Mouse (Mus musculus) right cerebral cortex, postnatal 25 days (tissue): Measurements from ENCODE around the gene Myo1h.
A peak's percentile ranks its signal among the peaks of the same experiment; 100 is the strongest.

ENCODE experiments used
- DNase-seq: peaks from one replicate; pipeline ENCODE4 v3.0.0; 2022

The Myo1h gene

DNA sequence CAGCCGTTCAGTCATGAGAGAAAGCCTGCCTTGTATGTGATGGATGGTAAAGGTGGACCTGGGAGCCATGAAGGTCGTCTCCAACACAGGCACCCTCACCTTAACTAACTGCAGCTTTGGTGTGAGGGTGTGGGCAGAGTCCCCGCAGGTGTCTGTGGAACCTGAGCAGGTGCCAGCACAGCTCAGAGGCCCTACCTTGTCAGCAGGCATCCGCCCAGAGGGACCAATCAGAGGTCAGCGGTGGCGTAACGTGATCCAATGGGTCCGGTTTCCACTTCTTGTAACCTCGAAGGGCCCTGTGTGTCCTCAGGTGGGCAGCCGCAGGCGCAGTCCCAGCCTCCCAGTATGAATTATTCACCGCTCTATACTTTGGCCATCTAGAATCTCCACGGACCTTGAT, at the start of gene Myo1h:
Gene Myo1h (plus strand): TSS at position 293 of the 400 bp plus-strand sequence.
- no peak for DNase-seq

DNA sequence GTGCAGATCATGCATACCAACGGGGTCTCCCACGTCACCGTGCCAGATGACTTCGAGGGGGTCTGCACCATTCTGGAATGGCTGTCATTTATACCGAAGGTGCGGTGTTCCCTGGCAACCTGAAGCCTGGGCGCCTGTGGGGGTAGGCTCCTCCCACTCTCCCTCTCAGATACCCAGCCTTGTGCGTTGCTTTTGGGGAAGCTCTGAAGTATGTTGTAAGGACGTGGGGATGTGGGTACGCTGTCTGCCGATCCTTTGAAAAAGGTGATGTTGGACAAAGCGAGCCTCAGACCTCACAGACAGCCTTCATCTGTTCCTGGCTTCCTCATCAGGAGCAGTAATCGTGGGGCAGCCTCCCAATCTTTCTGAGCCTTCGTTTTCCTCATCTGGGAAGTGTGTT, 49.2 kb upstream of the Myo1h start:
- DNase-seq = no peak

DNA sequence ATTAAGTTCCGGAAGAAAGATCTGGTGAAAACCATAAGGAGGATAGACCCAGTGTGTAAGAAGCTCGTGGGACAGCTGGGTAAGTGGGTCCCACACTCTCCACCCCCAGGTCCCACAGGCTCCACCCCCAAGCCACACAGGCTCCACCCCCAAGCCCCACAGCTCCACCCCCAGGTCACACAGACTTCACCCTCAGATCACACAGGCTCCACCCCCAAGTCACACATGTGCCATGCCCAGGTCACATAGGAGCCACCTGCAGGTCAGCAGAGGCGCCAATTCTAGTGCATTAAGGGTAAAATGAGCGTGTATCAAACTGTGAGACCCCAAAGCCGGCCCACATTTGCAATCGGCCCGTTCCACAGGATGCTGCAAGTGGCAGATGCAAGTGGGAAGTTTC, 42.5 kb upstream of the Myo1h start:
- DNase-seq = no peak

DNA sequence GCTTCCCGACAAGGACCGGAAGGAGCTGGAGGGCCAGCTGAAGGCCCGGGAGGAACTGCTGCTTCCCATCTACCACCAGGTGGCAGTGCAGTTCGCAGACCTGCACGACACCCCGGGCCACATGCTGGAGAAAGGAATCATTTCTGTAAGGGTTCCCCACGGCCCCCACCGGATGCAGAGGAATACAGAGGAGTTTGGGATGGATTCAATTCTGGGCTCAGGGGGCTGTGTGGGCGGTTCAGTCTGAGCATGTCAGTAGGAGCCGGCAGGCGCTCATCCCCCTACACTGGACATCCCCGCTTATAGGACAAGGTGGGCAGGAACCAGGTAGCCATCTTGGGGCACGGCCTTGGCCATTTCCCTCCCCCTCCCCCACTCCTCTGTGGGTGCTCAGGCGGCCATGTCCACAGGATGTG, 40.8 kb upstream of the Myo1h start:
- DNase-seq = peak; percentile 66

DNA sequence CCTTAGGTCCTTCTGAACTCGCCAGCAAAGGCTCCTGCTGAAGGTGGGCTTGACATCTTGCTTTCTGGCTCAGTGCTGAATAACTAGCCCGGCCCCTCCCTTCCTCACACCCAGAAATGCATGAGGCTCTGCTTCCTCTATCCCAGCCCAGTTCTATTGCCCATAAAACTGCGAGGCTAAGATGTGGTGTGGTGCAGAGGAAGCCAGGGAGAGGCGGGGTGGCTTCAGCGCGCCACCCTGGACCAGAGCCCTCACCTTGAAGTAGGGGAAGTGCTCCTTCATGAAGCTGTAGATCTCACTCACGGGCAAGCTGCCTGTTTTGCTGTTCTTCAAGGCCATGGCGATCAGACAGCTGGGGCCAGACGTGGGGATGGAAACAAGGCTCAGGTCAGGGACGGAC, 29.5 kb upstream of the Myo1h start:
- DNase-seq = no peak

DNA sequence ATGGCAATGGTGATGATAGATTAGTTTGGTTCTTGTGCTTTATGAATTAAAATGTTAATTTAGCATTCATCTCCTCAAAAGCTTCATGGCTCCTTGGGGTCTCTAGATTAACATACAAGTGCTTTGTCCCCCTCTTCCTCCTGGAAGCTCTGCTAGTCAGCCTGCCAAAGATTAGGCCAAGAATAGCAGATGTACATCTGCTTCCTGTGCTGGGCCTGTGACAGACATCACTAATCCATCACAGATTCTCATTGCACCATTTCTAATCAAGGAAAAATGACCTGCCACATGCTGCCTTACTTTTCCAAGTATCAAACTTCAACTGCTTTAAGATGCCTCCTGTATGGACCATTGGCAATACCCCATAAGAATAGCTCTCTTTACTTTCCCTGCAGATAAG, 27.5 kb upstream of the Myo1h start:
- DNase-seq = no peak

DNA sequence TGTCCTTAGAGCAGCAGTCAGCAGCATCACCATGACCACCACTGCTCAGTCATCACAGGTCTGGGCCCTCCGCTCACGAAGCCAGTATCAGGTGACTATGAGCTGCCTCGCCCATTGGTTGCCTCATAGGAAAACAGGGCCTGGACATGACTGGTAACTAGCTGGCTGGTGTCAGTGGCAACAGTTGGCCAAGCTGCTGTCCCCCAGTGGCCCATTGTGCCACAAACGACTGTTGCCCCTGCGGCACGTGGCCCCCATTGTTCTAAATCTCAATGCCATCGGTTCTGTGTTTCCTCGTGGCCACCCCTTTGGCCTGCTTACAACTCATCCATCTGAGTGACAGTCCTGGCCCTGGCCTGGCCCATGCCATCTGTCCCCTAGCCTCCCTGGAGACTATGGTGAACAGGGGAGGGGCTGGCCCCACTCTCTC, 24.9 kb upstream of the Myo1h start:
- no peak for DNase-seq

DNA sequence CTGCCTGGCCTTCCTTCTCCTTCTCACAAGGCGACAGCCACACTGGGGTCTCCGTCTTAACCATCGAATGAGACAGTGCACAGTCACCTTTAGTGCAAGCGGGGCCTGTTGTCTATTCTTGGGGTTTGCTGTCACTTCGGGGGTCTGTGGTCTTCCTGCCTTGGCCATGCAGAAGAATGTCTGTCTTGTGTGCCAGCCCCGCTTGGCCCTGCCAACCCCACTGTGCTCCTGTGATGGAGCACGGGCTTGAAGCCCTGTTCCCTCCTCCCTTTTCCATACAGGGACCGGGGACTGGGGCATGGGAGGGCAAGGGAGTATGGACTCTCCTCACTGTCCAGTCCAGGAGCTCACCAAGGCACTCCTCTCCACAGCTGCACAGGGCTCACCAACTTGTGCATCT, 24.2 kb upstream of the Myo1h start:
- no peak for DNase-seq

DNA sequence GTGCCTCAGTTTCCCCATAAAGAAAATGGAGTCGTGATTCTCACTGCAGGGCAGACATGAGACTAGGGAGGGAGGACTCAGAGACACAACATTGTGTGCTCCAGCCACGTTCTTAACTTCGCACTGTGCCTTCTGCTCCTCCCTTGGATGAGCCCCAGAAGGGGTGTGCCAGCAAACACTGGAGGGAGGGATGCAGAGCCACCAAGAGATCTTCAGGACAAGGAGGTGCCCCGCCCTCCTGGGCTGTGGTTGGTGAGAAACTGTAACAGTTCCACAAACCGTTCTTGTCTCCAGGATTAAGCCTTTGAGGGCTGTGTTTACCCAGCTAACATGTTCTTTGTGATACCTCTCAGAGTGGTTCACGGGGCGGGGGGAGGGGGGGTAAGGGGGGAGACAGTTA, 20.3 kb upstream of the Myo1h start:
- DNase-seq = no peak

DNA sequence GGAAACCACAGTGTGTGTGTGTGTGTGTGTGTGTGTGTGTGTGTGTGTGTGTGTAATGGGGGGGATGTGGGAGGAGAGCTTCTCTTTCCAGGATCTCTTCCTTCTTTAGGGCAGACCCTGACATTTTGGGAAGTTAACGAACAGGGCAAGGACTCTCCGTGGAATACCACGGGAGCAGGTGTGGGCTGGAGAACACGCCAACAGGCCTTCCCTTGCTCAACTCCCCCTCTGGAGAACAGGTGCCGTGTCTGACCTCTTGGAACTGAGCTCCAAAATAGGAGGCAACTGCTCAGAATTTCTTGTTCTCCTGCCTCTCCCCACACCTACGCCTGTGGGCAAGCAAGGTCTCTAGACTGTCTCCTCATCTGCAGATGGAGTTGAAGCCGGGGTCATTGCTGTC, 19.5 kb upstream of the Myo1h start:
- no peak for DNase-seq

DNA sequence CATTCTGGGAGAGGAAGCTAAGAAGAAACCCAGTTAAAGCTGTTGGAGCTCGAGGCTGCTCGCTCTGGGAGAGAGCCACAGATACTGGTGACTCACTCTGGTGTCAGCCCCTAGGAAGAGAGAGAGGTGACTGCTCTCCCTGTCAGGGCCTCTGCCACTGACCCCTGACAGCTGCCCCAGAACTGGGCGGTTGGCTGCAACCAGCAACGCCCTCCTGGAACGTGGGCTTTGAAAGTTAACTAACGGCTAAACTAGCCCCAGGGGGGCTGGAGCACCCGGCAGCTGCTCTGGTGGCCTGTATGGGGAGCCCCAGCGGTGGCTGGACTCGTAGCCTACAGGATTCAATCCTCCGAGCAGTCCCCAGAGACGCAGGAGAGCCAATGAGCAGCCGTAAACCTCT, 19.0 kb upstream of the Myo1h start:
- DNase-seq = no peak

DNA sequence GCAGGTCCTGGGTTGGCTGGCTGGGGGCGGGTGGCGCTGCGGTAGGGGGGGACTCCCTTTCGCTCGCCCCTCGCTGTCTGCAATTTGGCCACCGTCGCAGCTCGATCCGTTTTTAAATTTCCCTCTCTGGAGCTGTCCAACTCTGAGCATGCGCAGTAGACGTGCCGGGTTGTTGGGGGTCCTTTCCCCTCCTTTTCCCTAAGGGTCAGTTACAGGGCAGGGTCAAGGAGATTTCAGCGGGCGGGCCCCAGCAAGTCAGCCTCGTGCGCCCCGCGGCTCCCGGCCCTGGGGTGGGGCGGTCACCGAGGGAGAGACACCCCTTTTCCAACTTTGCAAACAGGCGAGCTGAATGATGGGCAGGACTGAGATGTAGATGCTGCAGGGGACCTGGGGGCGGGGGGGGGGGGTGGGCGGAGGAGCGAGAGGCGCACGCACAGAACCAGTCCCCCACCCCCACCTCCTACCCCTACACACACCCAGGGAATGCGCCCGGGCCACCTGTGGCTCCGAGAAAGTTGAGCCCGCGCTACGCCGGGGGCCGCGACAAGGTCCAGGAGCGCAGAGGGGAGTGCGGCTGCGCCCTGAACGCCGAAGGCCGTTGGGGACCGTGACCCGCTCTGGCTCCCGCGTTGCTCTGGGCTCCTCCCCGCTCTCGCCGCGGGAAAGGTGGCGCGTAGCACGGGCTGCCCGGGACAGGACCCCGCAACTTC, 15.1 kb upstream of the Myo1h start, which contains the start of gene Foxn4:
Gene Foxn4 (minus strand): TSS at position 115 of the 710 bp plus-strand sequence.
- no peak for DNase-seq

DNA sequence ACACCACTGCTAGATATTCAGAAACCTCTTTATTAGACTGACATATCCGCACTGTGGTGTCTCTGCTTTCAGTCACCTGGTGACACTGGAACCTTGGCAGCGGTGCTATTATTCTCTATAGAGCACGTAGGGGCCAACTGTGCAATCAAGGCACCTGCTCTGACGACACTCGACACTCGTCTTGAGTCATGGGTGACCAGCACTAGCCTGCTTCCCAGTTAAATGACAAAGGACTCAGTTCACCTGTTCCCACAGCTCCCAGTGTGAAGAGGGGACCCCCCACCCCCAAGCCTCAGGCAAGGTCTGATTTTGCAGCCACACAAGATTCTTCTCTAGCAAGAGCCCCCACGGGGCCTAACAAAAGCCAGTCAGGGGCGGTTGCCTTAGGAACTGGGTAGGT, 13.6 kb upstream of the Myo1h start:
- DNase-seq = no peak

DNA sequence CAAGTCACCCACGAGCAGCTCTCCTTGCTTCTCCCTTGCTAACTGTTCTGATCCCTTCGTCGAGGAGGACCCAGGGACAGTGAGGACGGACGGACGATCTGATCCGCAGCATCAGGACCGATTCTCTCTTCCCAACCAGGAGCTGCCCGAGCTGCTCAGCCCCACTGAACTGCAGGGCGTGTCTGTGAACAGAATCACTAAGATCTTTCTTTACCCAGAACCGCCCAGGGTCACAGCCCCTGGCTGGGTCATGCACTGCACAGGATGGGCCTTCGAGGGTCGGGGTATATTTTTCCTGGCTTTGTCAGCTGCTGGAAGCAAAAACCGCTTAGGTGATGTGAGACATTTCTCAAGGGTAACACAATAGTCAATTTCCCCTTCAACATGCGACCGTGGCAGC, 13.0 kb upstream of the Myo1h start:
- no peak for DNase-seq

DNA sequence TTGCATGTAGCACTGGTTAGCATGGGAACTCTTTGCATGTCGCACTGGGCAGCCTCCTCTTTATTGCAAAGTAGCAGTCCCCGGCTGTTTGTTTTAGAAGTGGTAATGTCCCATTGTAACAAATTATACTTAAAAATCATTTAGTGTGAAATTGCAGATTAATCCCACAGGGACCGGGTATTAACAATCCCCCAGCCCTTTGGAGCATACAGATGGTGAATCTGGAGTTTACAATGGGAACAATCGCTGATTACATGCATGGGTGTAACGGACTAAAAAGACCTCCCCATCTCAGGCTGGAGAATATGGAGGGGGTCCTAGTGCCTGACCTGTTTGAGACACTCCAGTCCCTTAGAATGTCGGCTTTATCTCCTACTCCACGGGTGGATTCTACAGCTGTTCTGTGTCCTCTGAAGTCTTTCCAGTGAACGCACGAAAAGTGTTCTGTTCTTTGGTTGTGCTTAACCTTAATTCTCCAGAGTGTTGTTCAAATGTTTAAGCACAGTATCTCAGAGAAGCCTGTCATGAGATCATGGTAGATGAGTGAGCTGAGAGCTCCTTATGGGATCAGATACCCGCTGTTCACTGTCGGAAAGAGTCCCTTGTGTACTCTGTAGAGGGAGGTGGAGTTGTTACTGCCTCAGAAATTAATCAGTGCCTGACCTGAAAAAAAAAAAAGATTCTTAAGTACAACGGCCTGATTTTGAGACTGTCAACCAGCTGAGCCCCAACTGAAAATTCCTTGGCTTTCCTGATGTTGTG, 9.4 kb upstream of the Myo1h start:
- DNase-seq = no peak

DNA sequence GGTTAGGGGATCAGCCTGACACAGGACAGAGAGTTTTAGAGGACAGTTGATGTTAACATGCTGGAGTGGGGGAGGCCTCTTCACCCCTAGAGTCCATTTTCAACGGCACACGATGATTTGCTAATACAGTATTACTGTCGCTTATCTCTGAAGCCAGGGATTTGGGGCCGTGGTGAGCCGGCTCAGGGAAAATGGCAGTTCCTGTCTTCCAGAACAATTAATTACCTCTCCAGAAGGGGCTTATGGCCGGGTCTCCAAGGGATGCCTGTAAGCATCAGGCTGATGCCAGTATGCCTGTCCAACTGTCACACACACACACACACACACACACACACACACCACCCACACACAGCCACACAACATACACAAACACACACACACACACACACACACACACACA, 6.6 kb upstream of the Myo1h start:
- no peak for DNase-seq

DNA sequence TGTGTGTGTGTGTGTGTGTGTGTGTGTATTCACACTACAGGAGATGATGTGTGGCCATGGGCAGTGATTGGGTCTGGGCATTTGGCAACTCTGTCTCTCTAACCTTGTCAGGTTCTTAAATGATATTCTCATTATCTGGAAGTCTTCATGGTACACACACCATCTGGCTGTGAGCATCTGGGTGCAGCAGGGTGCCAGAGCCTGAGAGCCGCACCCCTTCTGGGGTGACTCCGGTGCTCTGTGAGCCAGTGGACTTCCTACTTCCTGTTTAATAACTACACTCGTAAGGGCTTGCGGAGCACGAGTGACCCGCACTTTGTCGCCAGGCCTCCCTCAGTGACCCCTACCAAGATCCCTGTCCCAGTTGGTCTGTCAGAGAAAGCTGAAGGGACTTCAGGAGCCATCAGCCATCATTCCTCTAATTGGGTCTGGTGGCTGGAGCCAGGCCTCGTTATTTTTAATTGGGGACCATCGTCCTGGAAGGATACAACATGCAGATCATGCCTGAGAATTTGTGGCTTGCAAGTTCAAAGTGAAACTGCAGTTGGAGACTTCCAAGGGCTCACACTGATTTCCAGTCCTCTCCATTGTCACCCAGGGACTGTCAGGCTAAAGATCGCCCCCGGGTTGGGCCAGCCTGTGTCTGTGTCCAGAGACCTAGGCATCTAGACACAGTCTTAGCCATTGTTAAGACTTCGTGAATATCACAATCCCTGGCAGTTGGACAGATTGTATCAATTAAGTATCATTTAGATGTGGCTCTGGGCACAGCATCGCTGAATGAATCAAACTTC, 4.2 kb upstream of the Myo1h start:
- peak; percentile 6 for DNase-seq

DNA sequence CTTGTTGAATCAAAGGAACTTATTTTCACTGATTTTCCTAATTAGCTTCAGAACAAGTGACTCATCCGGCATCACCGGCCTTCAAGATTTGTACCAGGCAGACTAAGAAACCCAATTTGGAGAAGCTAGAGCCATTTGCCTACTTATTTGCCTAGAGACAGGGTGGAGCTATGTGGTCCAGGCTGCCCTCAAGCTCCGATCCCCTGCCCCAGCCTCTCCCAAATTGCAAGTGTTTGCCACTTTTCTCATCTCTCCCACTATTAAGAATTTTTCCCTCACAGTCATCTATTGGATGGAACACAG, 3.6 kb upstream of the Myo1h start:
- DNase-seq = no peak

DNA sequence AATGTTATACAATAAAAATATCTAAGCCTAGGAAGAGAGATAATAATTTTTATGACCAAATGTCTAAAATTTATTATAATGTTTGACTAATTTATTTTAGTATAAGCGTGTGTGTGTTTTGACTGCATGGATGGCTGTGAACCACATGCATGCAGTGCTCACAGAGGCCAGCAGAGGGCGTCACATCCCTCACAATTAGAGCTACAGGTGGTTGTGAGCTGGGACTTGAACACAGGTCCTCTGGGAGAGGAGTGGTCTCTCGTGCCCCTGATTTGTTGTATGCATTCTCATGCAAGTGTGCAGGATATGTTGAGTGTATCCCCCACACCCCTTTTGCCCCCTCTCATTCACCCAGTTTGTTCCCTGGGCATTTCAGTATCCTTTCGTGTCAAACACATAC, 2.9 kb upstream of the Myo1h start:
- no peak for DNase-seq

DNA sequence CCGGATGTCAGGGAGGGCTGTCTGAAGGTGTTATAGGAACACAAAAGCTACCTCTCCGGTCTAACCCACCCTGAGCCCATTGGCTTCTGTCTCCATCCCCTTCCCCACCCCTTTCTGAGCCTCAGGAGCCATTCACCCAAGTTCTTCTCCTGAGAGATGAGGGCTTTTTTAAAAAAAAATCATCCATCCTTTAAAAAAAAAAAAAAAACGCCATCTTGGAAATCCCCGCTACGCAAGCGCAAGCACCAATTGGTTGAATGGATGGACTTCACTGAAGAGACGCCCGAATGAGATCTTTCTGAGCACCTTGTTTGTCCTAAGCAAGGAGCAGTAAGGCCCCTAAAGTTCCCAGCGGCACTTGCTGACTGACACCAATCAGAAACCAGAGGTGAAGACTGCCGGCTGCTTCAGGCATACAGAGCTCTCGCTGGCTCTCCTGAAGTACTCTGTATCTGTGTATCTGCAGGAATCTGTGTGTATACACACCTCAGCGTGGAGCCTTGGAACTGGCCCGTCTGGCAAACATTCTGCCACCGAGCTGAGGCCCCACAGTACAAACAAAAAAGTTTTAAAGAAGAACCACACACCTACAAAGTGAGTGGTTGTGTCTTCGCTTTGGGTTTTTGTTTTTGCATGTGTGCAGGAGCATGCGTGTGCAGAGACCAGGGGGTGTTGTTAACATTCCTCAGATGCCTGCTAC, 1.9 kb upstream of the Myo1h start:
- no peak for DNase-seq

DNA sequence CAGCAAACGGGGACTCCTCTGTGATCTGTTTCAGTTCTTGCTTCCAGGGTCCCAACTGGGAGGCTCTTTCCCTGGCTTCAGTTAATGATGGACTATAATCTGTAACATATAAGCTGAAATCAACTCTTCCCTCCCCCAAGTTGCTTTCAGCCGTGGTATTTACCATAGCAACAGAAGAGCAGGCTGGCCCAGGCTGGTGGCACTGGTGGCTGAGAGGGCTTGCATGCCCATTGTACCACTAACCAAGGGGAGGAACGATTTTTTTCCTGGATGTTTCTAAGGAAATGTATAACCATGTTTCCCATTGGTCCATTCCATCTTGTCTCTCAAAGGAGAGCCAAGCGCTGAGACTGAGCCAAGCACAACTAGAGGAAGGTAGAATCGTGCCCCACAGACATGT, 570 bp upstream of the Myo1h start:
- DNase-seq = no peak

DNA sequence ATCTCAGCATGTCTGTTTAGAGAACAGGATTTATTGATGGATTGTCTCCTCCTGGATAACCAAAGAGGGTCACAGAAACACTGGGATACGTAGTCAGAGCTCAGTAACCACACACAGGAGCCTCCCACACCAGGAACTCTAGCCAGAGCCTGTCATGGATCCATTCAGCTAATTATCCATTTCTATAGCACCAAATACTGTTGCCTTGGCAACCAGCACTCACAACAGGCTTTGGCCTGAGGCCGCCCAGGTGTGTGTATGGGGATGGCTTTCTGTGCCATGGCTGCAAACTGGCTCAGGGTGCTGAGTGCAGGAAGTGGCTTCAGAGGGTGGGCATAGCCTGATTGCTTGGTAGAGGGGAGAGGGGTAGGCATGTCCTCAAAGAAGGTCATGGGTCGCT, 1.0 kb downstream of the Myo1h start:
- no peak for DNase-seq
